Mouse (Mus musculus): ENCODE results near the gene Pou2f1.

DNA sequence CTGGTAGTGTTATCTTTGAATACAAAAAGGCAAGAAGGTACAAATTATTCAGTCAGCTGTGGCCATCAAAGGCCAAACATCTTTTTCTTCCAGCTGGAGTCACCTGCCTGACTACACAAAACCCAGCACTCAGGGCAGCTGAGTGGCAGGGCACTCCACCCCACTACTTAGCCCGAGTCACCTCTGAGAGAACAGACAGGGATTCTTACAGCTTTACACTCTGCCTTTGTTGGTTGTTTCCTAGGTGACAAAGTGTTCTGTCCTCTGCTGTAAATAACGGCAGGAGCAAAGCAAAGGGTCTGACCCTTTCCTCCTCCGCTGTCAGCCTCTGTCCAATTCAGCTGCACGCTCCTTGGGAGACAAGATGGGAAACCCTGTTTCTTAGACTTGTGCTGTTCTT is 21.5 kb upstream of the Pou2f1 start:
- TF ChIP-seq CTCF (IDR thresholded peaks at IDR 0.05; ENCODE audit: borderline replicate concordance, extremely low read depth, insufficient read depth, insufficient read length) (no peak), POLR2A (IDR thresholded peaks at IDR 0.05; ENCODE audit: borderline replicate concordance, extremely low read depth, insufficient read depth, insufficient read length, poor library complexity, severe bottlenecking) (no peak)
